Mouse (Mus musculus): ENCODE data around the gene Mbd4.

- no peak for TF ChIP-seq POLR2A (IDR thresholded peaks at IDR 0.05; ENCODE audit: borderline replicate concordance, insufficient read depth, low read length)
- no peak for TF ChIP-seq CTCF (IDR thresholded peaks at IDR 0.05; ENCODE audit: borderline replicate concordance, insufficient read depth, low read depth, low read length)
Measured at GRCm38 (mm10) chr6:115878694-115879093, 25.5 kb upstream of the Mbd4 start.
